Mouse (Mus musculus): ENCODE measurements around the gene Agmo.

DNA sequence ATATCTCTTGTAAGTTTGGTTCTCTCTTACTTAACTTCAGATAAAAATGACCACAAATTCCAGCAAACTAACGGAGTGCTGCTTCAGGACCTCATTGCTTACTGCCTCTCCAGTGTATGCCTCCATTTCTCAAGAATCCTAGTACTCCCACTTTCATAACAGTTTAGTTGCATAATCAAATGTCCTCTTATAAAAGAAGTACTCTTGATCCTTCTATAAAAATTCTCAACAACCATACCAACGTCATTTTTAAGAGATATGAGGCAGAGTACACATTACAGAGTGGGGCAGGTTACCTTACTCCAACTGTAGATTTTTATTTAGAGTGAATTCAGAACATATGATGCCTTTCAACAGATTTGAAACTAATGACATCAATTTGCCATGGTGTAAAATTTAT lies 15.7 kb downstream of the Agmo start:
- no peak for TF ChIP-seq CTCF (IDR thresholded peaks at IDR 0.05; ENCODE audit: low read depth)
- TF ChIP-seq EP300 (IDR thresholded peaks at IDR 0.05; ENCODE audit: low read depth), result no peak

All from liver, postnatal 0 days (tissue).